Mouse (Mus musculus): Measurements from ENCODE around the gene Cog4. TPM values are rescaled to one million over a fixed set of nuclear protein-coding genes. Genes with fewer than 3 reads are reported as not detected.

Gene Cog4
- polyA plus RNA-seq, 1 experiment from 2014 or later, result 75.6 TPM

GRCm38 (mm10) chr8:110809831-110810230, 36.6 kb upstream of the Cog4 start:
- H3K36me3 ChIP-seq (ENCODE audit: control insufficient read depth, insufficient read depth, low read length), result peaks cover 36% of the 10 kb centered on the region
- H3K27ac ChIP-seq (replicated peaks; ENCODE audit: low read depth, low read length), result no peak overlapping the region
- no peak overlapping the region for H3K4me3 ChIP-seq (ENCODE audit: low read depth, low read length)
- H3K9me3 ChIP-seq (ENCODE audit: control insufficient read depth, low read length), result no peaks in the 10 kb centered on the region
- no peaks in the 10 kb centered on the region for H3K4me1 ChIP-seq (ENCODE audit: control insufficient read depth, insufficient read depth, low read length)
- DNase-seq (ENCODE audit: low spot score), result no peak
- no peak overlapping the region for H3K9ac ChIP-seq (ENCODE audit: low read length)
- WGBS, result 55% methylated on average over 2 of the region's 2 CpGs
- no peak overlapping the region for H3K4me2 ChIP-seq (ENCODE audit: low read depth, severe bottlenecking)
- no peak for ATAC-seq (ENCODE audit: insufficient number of reproducible peaks, low FRiP score, low TSS enrichment, low read depth)
- no peaks in the 10 kb centered on the region for H3K27me3 ChIP-seq (ENCODE audit: control insufficient read depth, insufficient read depth, low read length)

GRCm38 (mm10) chr8:110810481-110811065, 35.8 kb upstream of the Cog4 start:
- 91% methylated on average over 7 of the region's 7 CpGs for WGBS
- DNase-seq (ENCODE audit: low spot score) (no peak), ATAC-seq (ENCODE audit: insufficient number of reproducible peaks, low FRiP score, low TSS enrichment, low read depth) (no peak)
- H3K4me3 ChIP-seq (ENCODE audit: low read depth, low read length), result no peak overlapping the region
- no peaks in the 10 kb centered on the region for H3K27me3 ChIP-seq (ENCODE audit: control insufficient read depth, insufficient read depth, low read length)
- H3K36me3 ChIP-seq (ENCODE audit: control insufficient read depth, insufficient read depth, low read length), result peaks cover 42% of the 10 kb centered on the region
- H3K4me1 ChIP-seq (ENCODE audit: control insufficient read depth, insufficient read depth, low read length), result no peaks in the 10 kb centered on the region
- H3K27ac ChIP-seq (replicated peaks; ENCODE audit: low read depth, low read length), result no peak overlapping the region
- H3K9ac ChIP-seq (ENCODE audit: low read length), result no peak overlapping the region
- no peak overlapping the region for H3K4me2 ChIP-seq (ENCODE audit: low read depth, severe bottlenecking)
- no peaks in the 10 kb centered on the region for H3K9me3 ChIP-seq (ENCODE audit: control insufficient read depth, low read length)

- H3K4me2 ChIP-seq (ENCODE audit: low read depth, severe bottlenecking), result no peak overlapping the region
- H3K9ac ChIP-seq (ENCODE audit: low read length), result no peak overlapping the region
- WGBS, result 97% methylated on average over 3 of the region's 3 CpGs
- H3K27ac ChIP-seq (replicated peaks; ENCODE audit: low read depth, low read length), result no peak overlapping the region
- ATAC-seq (ENCODE audit: insufficient number of reproducible peaks, low FRiP score, low TSS enrichment, low read depth), result no peak
- no peaks in the 10 kb centered on the region for H3K9me3 ChIP-seq (ENCODE audit: control insufficient read depth, low read length)
- H3K4me3 ChIP-seq (ENCODE audit: low read depth, low read length), result no peak overlapping the region
- H3K27me3 ChIP-seq (ENCODE audit: control insufficient read depth, insufficient read depth, low read length), result no peaks in the 10 kb centered on the region
- no peak for DNase-seq (ENCODE audit: low spot score)
- no peaks in the 10 kb centered on the region for H3K4me1 ChIP-seq (ENCODE audit: control insufficient read depth, insufficient read depth, low read length)
- peaks cover 46% of the 10 kb centered on the region for H3K36me3 ChIP-seq (ENCODE audit: control insufficient read depth, insufficient read depth, low read length)
These were observed 35.3 kb upstream of the Cog4 start for GRCm38 (mm10) chr8:110811116-110811515.

- no peaks in the 10 kb centered on the region for H3K4me1 ChIP-seq (ENCODE audit: control insufficient read depth, insufficient read depth, low read length)
- DNase-seq (ENCODE audit: low spot score), result no peak
- no peak for ATAC-seq (ENCODE audit: insufficient number of reproducible peaks, low FRiP score, low TSS enrichment, low read depth)
- WGBS, result 93% methylated on average over 7 of the region's 7 CpGs
- H3K27ac ChIP-seq (replicated peaks; ENCODE audit: low read depth, low read length), result no peak overlapping the region
- no peak overlapping the region for H3K4me2 ChIP-seq (ENCODE audit: low read depth, severe bottlenecking)
- H3K27me3 ChIP-seq (ENCODE audit: control insufficient read depth, insufficient read depth, low read length), result no peaks in the 10 kb centered on the region
- H3K4me3 ChIP-seq (ENCODE audit: low read depth, low read length), result no peak overlapping the region
- H3K9ac ChIP-seq (ENCODE audit: low read length), result no peak overlapping the region
- no peaks in the 10 kb centered on the region for H3K9me3 ChIP-seq (ENCODE audit: control insufficient read depth, low read length)
- H3K36me3 ChIP-seq (ENCODE audit: control insufficient read depth, insufficient read depth, low read length), result peaks cover 49% of the 10 kb centered on the region
These were observed 34.6 kb upstream of the Cog4 start for GRCm38 (mm10) chr8:110811793-110812192.

GRCm38 (mm10) chr8:110812349-110813080, 33.9 kb upstream of the Cog4 start:
- DNase-seq (ENCODE audit: low spot score) (no peak), ATAC-seq (ENCODE audit: insufficient number of reproducible peaks, low FRiP score, low TSS enrichment, low read depth) (no peak)
- Histone ChIP-seq H3K4me2 (ENCODE audit: low read depth, severe bottlenecking) (no peak overlapping the region), H3K4me1 (ENCODE audit: control insufficient read depth, insufficient read depth, low read length) (no peaks in the 10 kb centered on the region), H3K36me3 (ENCODE audit: control insufficient read depth, insufficient read depth, low read length) (peaks cover 54% of the 10 kb centered on the region), H3K4me3 (ENCODE audit: low read depth, low read length) (no peak overlapping the region), H3K9me3 (ENCODE audit: control insufficient read depth, low read length) (no peaks in the 10 kb centered on the region), H3K9ac (ENCODE audit: low read length) (no peak overlapping the region), H3K27ac (replicated peaks; ENCODE audit: low read depth, low read length) (no peak overlapping the region), H3K27me3 (ENCODE audit: control insufficient read depth, insufficient read depth, low read length) (no peaks in the 10 kb centered on the region)
- WGBS, result 95% methylated on average over 7 of the region's 7 CpGs

- Histone ChIP-seq H3K27ac (replicated peaks; ENCODE audit: low read depth, low read length) (no peak overlapping the region), H3K9ac (ENCODE audit: low read length) (no peak overlapping the region), H3K36me3 (ENCODE audit: control insufficient read depth, insufficient read depth, low read length) (peaks cover 56% of the 10 kb centered on the region), H3K4me1 (ENCODE audit: control insufficient read depth, insufficient read depth, low read length) (no peaks in the 10 kb centered on the region), H3K27me3 (ENCODE audit: control insufficient read depth, insufficient read depth, low read length) (no peaks in the 10 kb centered on the region), H3K9me3 (ENCODE audit: control insufficient read depth, low read length) (no peaks in the 10 kb centered on the region), H3K4me3 (ENCODE audit: low read depth, low read length) (no peak overlapping the region), H3K4me2 (ENCODE audit: low read depth, severe bottlenecking) (no peak overlapping the region)
- WGBS, result 88% methylated on average over 7 of the region's 7 CpGs
- ATAC-seq (ENCODE audit: insufficient number of reproducible peaks, low FRiP score, low TSS enrichment, low read depth) (no peak), DNase-seq (ENCODE audit: low spot score) (no peak)
These were observed 33.2 kb upstream of the Cog4 start for GRCm38 (mm10) chr8:110813081-110813812.

GRCm38 (mm10) chr8:110815308-110815707, 31.1 kb upstream of the Cog4 start:
- Histone ChIP-seq H3K4me2 (ENCODE audit: low read depth, severe bottlenecking) (no peak overlapping the region), H3K27ac (replicated peaks; ENCODE audit: low read depth, low read length) (no peak overlapping the region), H3K4me1 (ENCODE audit: control insufficient read depth, insufficient read depth, low read length) (no peaks in the 10 kb centered on the region), H3K27me3 (ENCODE audit: control insufficient read depth, insufficient read depth, low read length) (no peaks in the 10 kb centered on the region), H3K9ac (ENCODE audit: low read length) (no peak overlapping the region), H3K36me3 (ENCODE audit: control insufficient read depth, insufficient read depth, low read length) (peaks cover 66% of the 10 kb centered on the region), H3K9me3 (ENCODE audit: control insufficient read depth, low read length) (no peaks in the 10 kb centered on the region), H3K4me3 (ENCODE audit: low read depth, low read length) (no peak overlapping the region)
- DNase-seq (ENCODE audit: low spot score) (no peak), ATAC-seq (ENCODE audit: insufficient number of reproducible peaks, low FRiP score, low TSS enrichment, low read depth) (no peak)
- 90% methylated on average over 3 of the region's 3 CpGs for WGBS

GRCm38 (mm10) chr8:110816990-110817389, 29.4 kb upstream of the Cog4 start:
- H3K9me3 ChIP-seq (ENCODE audit: control insufficient read depth, low read length), result no peaks in the 10 kb centered on the region
- no peaks in the 10 kb centered on the region for H3K4me1 ChIP-seq (ENCODE audit: control insufficient read depth, insufficient read depth, low read length)
- DNase-seq (ENCODE audit: low spot score) (no peak), ATAC-seq (ENCODE audit: insufficient number of reproducible peaks, low FRiP score, low TSS enrichment, low read depth) (no peak)
- no peak overlapping the region for H3K4me3 ChIP-seq (ENCODE audit: low read depth, low read length)
- no peak overlapping the region for H3K9ac ChIP-seq (ENCODE audit: low read length)
- no peak overlapping the region for H3K4me2 ChIP-seq (ENCODE audit: low read depth, severe bottlenecking)
- peaks cover 67% of the 10 kb centered on the region for H3K36me3 ChIP-seq (ENCODE audit: control insufficient read depth, insufficient read depth, low read length)
- H3K27ac ChIP-seq (replicated peaks; ENCODE audit: low read depth, low read length), result no peak overlapping the region
- WGBS, result 100% methylated on average over 1 of the region's 1 CpGs
- H3K27me3 ChIP-seq (ENCODE audit: control insufficient read depth, insufficient read depth, low read length), result no peaks in the 10 kb centered on the region
